Mouse (Mus musculus) cerebellum, adult 11 months (tissue): ENCODE data around the gene Ank.

ENCODE experiments used
- DNase-seq: peaks from one replicate; pipeline ENCODE4 v3.0.0; 2022

Ank gene

DNA sequence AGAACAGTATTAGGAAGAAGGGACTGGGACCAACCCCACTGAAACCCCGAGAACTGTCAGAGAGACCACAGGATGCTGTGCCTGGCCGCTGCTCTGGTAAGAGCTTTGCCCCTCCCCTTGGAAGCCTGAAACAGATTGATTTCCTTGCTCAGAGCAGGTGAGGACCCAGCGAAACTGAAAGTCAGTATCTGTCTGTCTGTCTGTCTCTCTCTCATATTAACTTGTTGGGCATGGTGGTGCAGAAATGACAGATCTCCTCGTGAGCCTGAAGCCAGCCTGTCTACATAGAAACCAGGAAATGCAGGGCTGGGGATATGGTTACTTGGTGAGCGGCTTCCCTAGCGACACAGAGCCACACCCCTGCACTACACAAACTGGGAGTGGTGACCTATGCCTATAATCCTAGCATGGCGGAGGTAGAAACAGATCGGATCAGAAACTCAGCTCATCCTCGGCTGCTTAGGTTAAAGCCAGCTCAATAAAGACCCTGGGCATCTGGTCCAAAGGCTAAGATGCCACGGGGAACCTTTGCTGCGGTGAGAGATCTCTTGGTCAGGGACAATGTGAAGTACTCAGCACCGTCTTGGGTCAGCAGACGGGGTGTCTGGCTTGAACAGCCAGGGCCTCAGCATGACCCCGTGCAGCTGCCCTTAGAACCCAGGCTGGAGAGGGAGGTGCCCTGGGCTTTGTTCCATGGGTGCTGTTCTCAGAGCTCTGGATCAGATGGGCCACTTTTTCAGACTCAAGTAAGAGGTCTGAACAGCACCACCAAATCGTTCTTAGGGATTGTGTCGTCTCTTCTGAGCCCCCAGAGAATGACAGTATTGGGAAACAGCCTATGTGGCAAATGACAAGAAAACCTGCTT is 111.7 kb downstream of the Ank start:
- DNase-seq, result no peak

DNA sequence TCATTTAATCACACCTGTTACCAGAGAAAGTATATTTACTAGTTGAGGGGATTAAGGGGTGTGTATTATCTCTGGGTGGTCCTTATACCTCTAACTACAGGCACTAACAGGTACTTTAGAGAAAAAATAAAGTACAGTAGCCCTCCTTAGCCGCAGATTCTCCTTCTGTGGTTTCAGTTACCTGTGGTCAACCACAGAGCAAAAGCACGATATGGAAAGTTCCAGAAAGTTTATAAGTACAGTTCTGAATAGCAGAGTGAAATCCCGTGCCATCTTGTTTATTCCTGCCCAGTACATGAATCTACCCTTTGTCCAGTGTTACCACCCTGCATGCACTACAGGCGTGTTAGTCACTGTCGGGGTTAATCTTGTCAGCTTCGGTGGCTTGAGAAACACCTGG is 112.4 kb downstream of the Ank start:
- no peak for DNase-seq

DNA sequence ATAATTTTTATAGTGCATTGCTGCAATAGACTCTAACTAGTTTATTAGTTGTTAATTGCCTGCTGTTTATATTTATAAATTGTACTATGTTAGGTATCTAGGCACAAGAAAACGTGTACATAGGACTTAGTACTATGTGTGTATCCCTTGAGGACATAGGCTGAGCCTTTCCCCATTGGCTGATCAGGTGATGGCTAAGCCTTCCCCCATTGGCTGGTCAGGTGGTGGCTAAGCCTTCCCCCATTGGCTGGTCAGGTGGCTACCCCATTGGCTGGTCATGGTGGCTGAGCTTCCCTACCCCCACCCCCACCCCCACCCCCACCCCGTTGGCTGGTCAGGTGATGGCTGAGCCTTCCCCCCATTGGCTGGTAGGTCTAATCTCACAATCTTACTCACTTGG is 113.4 kb downstream of the Ank start:
- DNase-seq, result no peak

DNA sequence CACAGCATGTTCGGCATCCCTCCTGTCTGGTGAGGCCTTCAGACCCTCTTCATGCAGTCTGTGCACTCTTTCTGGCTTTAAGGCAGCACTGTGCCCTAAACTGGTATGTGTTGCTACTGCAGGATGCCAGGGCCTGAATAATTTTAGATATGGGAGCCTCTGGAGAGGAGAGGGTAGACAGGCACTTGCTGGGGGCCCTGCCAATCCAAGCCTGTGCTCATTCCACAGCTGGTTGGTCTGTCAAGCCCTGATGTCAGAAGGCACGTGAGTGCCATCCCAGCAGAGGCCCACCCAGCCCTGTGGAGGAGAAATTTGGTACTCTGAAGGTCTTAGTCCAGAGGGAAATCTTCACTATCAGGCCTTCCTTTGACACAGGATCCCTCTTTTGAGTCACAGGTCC is 114.3 kb downstream of the Ank start:
- DNase-seq, result no peak

DNA sequence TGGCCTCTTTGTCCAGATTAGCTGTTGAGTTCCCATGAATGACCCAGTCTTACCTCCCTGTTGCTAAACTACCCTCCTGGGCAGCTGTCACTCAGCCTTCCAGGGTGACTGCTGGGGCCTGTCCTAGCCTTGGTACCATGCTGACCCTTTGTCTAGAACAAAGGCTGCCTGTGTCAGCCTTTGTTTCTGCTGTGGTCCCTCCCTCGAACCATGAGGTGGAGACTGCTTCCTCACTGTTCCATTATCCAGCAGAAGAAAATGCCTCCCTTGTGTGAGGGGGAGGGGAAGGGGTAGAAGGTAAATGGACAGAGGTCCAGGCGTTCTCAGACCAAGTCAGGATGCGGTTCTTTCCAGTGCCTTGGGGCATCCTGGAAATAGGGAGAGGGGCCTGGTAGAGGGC is 115.2 kb downstream of the Ank start:
- DNase-seq, result no peak

DNA sequence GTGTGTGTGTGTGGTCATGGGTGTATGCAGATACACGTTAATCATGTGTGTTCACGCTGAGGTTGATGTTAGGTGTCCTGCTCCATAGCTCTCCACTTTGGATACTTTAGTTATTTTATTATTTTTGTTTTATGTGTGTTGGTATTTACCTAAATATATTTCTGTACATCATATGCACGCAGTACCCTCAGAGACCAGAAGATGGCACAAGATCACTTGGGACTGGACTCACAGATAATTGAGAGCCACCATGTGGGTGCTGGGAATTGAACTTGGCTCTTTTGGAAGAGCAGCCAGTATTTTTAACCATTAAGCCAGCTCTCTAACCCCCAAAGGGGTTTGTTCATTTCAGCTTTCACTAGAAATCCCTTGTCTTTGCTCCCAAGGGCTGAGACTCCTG is 116.0 kb downstream of the Ank start:
- no peak for DNase-seq

DNA sequence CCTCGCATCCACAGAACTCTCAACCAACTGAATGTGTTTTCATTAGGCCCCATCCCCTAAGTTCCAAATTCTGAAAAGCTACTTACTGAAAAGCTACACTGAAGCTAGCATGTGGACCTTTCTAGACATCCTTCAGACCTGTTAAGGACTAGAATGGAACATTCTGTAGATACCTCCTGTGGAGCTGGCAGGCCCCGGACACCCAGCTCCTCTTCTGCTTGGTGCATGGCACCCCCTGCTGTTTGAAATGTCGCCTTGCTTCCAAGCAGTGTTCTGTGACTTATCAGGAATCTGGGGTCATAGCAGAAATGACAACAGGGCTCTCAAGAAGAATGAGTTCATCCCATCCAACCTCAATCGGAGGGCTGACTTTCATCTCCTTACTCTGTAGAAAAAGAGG is 116.6 kb downstream of the Ank start:
- DNase-seq, result peak; percentile 56

DNA sequence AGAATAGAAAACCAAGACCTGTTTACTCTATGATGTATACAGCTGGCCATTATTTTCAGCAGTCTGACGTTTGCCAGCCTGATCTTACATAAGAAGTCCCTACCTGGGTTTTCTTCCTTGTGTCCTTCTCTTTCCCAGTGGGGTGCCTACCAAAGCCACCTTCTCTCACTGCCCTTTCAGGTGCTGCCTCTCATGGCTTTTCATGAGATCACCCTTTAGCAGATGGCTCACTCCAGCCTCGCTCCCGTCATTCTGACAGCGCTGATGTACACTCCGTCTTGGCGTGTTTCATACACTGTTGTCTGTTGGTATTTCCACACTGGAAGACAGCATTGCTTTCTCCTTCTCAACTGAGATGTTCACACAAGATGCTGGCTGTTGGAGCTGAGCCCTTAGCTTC is 117.1 kb downstream of the Ank start:
- DNase-seq, result no peak

DNA sequence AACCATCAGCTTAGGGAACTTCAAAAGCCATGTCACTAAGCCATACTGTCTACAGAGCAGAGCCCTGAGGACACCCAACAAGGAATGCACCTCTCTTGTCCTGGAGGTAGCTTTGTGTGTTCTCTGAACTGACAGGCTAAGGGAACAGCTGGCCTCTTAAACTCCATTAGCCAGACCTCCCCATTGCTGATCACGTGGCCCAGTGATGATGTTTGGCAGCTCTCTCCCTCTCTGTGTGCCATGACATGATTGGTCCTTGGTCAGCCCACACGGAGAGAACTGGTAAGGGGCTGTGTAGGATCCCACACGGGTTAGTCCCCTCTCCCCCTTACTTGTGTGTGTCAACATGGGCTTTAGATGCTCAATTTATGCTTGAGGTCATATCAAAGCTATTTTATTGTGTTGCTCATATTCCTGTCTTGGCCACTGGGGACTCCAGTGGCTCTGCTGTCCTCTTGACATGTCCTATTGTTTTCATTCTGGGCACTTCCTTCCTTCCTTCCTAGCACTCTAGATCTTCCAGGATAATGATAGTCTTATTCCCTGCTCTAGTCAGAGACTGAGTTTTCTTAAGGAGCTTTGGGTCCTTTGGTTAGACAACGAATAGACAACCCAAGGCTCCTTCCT is 119.1 kb downstream of the Ank start:
- no peak for DNase-seq

DNA sequence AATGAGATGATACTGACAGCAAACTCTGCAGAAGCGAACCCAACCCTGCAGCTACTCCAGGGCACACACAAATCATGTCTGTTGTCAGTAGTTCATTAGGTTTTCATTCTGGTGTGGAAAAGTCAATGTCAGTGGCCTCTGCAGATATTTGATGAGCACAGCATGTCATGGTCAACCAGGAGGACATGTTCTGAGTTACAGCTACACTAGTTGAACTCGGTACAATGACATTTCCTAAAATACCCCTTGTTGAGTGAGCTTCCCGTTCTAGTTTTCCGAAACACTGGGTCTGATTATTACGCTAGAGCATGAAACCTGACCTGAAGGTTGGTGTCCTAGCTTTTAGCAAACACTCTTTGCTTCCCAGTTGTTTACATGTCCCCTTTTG is 119.6 kb downstream of the Ank start:
- no peak for DNase-seq

DNA sequence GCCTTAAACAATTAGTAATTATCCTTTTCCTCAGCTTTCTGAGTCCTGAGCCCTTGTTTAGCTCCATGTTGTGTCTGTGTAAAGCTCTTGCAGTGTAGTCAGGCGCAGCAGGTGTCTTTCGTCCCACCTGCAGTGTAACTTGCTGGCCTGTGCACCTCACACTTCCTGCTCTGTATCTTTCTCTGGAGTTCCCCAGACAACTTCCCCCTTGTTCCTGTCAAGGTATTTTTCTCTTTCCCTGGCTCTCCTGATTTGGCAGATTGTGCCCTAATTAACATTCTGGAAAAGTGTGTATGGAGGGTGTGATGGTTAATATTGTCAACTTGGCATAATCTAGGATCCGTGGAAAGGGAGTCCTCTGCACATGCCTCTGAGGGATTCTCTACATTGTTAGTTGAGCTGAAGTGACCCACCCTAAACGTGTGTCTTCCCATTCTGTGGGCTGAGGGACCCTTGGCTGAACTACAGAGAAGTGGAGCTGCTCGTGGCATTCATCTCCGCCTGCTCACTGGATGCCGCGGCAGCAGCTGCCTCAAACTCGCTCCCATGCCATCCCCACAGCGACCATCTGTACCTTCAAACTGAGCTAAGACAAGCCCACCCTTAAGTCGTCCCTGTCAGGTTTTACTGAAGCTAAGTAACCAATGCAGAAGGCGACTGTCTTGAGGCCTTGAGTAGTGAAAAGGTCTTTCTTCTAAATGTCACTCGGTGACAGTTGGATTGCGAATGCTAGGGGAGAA is 121.8 kb downstream of the Ank start:
- DNase-seq, result no peak

DNA sequence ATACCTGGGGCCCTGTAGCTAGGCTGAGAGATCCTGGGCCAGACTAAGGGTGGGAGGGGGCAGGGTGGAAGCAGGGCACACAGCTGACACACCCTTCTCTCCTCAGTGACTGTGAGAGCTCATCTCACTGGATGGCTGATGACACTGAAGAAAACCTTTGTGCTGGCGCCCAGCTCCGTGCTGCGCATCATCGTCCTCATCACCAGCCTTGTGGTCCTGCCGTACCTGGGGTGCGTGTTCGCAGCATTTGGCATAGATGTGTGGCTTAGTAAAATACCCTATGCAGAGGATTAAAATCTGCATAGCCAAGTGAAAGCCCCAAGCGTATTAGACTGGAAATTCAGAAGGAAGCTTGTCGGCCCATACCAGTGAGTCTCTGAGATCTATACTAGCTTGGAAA is 124.3 kb downstream of the Ank start:
- DNase-seq, result no peak

DNA sequence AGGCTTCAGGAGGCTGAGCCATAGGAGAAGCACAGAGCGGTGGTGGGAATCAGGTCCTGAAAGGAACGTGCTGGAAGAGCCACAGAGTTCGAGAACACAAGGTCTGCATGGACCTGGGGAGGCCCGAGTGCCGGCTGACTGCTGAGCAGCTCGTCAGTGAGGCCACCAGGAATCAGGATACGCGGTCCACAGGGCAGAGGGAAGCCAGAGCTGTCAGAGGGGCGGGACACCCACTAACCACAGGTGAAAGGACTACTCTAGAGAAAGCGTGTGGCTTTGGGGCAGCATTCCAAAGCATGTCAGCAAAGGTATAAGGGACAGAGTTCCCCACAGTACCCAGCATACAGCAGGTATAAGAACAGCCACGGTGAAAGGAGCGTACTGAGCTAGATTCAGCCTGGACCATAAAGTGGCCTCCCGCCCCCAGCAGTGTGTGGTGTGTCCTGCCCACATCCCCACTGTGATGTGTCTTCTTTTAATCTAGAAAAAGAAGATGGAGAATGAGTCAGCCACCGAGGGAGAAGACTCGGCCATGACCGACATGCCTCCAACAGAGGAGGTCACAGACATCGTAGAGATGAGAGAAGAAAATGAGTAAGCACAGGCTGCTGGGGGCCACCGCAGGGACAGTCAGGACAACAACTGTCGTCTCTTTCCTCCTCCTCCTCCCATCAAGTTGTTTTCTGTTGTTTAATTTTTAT is 126.3 kb downstream of the Ank start:
- DNase-seq, result no peak

DNA sequence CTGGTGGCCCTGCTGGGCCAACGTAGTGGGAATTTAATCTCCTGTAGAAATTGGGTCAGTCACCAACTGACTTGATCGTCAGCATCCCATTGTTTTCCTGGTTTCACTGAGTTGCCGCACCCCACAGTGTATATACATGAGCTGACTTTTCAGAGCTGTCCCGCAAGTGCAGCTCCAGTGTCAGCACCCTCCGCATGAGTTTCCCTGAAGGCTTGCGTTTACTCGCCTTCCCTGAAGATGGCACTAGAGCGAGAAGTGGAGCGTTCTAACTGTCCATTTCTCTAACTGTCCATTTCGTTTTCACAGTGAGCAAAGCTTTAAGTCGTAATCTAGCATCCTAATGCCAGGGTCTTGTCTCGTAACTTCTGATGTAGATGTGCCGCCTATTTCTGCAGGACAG is 127.2 kb downstream of the Ank start:
- DNase-seq, result no peak

DNA sequence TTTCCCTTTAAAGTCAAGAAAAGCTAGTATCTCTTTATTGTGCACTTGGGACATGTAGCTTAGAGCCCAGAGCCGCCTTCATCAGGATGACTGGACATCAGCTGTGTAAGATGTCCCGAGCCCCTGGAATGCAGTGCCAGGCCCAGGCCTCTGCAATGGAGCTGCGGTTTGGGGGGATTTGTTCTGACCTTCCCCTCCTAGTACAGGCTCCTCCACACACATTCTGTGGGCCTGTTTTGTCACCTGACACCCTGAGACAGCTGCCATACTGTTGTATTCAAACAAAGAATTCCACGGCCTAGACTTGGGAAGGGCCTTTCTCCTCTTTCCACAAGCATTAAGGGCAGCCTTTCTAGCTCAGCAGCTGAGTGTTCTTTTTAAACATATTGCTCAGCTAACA is 128.5 kb downstream of the Ank start:
- DNase-seq, result no peak

DNA sequence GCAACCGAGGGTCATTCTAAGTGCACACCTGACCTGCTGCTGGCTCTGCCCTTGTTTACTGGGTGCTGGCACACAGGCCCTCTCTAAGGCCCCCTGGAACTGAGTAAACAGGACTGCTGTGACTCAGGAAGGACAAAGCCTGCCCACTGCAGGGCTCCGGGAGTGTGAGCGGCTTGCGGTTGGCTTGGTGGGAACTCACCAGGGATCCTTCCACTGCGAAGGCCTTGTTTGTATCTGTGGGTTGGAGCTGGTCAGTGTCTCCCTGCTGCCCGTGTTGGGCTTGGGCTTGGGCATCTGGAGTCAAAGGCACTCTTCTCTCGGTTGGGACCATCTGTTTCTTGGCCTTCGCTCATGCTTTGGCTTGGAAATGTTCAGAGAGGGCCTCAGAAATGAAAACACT is 129.1 kb downstream of the Ank start:
- no peak for DNase-seq

DNA sequence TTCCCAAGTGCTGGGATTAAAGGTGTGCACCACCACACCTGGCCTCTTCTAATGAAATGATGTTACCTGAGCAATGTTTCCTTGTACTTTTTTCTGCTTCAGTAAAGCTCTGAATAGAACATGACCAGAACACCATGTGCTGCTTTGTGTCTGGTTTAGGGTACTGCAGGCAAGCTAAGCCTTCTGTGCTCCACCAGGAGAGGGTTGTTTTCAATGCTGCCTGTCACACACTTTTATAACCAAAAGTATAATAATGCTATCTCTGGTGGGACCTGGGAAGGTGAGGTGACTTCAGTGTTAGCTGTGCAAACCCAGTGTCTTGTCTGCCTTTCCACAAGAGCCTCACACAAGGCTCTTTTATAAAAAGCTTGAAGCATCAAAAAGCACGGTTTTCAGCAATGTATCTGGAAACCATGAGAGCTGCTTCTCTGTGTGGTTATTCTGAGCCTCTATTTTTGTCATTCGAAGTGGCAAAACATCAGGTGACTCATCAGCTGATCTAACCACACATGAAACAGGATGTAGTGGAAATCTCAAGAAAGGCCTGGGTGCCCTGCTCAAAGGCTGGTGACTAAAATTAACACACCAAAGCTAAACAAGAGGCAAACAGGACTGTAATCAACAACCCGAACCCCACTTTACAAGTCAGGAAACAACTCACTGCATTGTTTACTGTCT is 130.1 kb downstream of the Ank start:
- no peak for DNase-seq

DNA sequence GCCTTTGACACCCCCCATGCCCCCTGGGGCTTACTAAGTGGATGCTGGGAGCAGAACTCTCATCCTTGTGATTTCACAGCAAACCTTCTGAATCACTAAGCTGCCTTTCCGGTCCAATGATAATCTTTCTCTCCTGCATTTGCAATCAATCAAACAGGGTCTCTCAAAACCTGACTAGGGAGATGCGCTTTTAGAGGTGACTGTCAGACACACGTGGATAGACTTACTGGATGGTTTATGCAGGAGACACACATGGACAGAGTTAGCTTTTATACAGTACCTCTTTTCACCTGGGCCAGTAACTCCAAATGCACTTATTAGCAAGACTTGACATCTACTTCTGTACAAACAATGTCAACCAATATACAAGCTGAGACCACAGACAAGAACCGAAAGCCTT is 131.0 kb downstream of the Ank start:
- DNase-seq, result no peak

DNA sequence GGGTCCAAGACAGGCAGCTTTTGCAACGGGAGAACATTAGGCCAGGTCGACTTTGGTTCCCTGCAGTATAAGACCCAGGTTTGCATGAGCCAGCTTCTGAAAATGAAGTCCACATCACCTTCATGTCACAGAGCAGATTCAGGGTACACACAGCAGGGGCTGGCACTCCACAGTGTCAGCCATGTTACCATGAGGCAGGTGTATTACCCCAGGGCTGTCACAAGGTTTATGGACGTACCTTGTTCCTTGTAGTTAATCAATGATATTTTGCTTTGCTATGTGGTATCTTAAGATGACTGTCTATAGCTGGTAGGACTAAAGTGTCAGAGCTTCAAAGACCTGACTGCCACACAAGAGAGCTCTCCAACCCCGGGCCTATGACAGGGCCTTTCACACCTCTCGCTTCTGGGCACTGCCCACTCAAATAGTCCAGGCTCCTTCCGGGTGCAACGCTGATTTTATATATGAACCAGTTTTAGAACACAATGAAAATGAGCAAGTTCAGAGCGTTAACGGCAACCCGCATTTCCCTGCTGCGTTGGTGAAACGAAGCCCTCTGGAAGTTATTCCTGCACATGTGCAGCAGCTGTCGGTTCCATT is 132.4 kb downstream of the Ank start:
- no peak for DNase-seq

DNA sequence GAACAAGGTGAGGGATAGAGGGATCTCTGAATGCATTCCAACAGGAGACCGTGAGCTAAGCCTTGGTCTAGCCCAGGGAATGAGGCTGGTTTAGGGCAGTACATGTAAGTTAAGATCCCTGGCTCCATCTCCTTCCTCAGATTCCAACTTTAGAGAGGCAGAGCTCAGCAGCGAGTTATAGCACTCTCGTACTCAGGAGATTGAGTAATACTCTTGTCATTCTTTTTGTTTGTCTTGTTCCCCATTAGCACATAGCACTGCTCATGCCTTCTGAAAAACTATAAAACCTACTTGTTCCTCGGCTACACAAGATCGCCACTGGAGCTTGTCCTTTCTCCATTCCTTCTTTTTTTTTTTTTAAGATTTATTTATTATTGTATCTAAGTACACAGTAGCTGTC is 134.0 kb downstream of the Ank start:
- DNase-seq, result no peak

DNA sequence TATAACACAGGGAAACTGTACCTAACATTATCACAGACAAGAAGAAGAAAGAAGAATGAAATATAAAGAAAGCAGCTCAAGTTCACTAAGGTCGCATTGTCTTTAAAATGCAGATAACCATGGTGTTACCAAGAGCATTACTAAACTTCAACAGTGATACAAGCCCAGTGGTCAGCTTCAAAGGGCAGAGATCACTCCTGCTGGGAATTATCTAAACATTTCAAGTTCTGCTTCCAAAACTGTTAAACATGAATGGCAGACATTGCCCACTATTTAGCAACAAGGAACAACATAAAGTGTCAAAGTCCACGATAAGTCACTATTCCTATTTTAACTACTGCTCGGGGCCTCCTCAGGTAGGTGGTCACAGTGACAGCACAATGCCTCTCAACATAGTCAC is 138.1 kb downstream of the Ank start:
- DNase-seq, result no peak

DNA sequence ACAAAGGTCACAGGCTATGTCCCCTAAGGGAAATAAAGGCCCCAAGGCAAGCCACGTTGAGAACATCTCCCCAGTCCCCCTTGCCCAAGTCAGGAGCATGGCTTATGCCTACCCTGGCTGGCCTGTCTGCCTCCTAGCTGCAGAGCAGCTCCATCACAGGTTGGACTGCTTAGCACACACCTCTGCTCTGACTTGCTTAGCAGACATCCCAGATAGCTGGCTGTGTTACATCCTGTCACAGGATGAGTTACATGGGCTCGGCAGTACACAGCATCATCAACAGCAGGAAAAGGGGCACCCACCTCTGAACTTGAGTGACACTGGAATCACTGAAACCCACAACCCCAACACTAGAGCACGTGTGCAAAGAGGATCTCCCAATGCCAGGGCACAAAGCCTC is 138.8 kb downstream of the Ank start:
- no peak for DNase-seq

DNA sequence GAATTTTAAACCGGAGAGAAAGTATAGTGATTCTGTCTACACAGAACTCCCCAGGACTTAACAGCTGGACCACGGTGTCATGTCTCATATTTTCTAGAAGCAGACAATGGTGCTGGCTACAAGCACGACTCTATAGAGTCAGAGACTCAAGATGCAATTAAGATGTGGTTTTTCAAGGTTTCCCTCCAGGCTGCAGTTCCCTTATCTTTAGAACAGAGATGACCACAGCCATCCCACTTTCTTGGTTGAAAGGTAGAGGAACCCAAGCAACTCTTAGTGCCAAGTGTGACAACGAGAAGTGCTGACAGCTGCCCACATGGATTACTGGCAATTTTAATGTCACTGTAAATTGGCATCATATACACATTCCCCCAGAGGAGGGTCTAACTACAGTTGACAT is 143.1 kb downstream of the Ank start:
- no peak for DNase-seq
